Mouse (Mus musculus) olfactory bulb, adult 2 months (tissue): Measurements from ENCODE around the gene Lmf2.
A peak's percentile ranks its signal among the peaks of the same experiment; 100 is the strongest.

Source experiments
- CTCF ChIP-seq: fragments of 200-500 bp; IDR thresholded peaks from 2 replicates; pipeline ENCODE4 v1.5.1; 2012; ENCODE audit warnings: low read depth, mild to moderate bottlenecking, low read length, moderate library complexity; ENCODE audit not compliant: insufficient read depth
- POLR2A ChIP-seq: fragments of 200-500 bp; IDR thresholded peaks from 2 replicates; pipeline ENCODE4 v1.6.1; 2012; ENCODE audit warnings: mild to moderate bottlenecking, low read depth, low read length, moderate library complexity; ENCODE audit not compliant: insufficient read depth

GRCm38 (mm10) chr15:89315190-89315731 lies 40.2 kb downstream of the Lmf2 start, which contains the start of gene Sbf1:
- TF ChIP-seq POLR2A (peak; percentile 93), CTCF (no peak)
